Mouse (Mus musculus) kidney, postnatal 25 days (tissue): ENCODE measurements at regions not wholly inside any gene's neighbourhood (a gene's known extent, or its start where the extent isn't known, plus 50 kb on each side); places are given as distances from the start of the nearest gene placed in this dataset.

ENCODE experiments used
- DNase-seq, 2 experiments: peaks; one replicate each; pipeline ENCODE4 v3.0.0; 2021; ENCODE audit warnings: mixed read lengths in 2 of 2

DNA sequence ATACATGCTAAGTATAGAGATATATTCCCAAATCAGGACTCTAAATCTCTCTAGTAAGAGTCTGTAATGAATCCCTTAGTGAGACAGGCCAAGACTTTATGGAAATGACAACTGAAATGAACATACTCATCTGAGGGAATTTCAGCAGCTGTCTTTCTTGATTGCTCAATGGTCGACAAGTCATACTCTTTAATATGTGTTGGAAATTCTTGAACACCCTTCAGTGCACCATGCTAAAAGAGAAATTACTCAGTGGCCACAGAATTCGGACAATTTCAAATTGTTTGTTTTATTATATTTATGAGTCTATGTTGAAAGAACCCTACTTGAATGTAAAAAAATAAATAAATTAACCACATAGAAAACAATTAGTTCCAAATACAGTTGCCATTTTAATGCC is 802.1 kb downstream of the Nr2f2 start:
- DNase-seq = no peak

GRCm38 (mm10) chr7:69554776-69555175 is 805.7 kb upstream of the Arrdc4 start:
- no peak for DNase-seq

DNA sequence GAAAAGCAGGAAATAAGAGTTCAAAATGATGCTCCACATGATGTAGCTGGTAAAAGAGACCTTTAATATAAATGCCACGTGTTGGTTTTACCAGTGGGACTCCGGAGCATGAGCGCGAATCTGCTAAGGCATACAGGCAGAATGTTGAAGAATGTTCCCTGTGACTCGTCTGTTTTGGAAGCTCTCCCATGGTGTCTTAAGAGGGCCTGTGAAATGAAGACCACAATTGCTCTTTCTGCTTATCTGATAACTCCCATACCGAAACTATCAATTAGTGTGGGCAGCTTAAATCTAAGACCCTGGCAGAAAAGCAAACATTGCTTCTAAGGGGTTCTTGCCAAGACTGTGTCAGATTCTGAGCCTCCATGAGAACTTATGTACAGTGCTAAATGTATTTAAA is 804.9 kb upstream of the Arrdc4 start:
- no peak for DNase-seq

DNA sequence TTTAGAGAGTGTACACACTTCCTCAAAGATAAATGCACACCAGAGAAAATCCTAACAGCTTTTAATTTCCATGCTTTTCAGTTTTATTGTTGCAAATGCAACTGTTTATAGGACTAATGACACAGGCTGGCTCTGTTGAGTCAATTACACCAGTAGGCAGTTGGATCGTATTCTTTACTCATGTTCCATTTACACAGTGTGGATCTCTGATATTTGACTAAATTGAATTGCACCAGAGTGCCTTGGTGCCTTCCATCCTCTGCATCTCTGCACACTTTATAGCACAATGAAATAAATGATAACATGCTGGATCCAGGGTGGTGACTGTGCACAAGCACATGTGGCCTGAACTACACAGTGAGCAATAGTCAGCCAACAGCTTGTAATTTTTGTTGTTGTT is 787.0 kb upstream of the Arrdc4 start:
- DNase-seq = no peak

GRCm38 (mm10) chr7:69513966-69514365 is 764.9 kb upstream of the Arrdc4 start:
- DNase-seq = no peak

GRCm38 (mm10) chr7:69510389-69510788 is 761.3 kb upstream of the Arrdc4 start:
- DNase-seq = no peak

GRCm38 (mm10) chr7:69493062-69493930 is 744.3 kb upstream of the Arrdc4 start:
- peak in 1 of 2 experiments; percentile 32 for DNase-seq

GRCm38 (mm10) chr7:69490566-69491466 is 741.8 kb upstream of the Arrdc4 start:
- DNase-seq = peak; percentile 78 to 87

DNA sequence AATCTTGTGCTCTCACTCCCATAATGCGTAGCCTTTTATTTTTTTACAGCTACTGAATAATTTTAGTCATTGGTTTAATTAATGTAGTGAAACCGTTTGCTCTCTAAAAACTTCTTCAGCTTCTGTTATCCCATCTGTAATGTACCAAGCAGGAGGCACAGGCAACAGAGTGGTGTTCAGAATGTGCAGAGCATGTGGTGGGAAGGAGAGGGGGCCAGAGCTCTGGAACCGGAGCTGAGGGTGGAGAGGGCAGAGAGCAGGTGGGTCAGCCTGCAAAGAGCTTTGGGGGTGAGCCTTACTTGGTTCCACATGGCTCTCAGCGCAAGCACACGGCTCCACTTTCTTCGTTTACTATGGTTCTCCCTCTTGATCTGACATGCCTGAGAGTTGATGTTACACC is 739.6 kb upstream of the Arrdc4 start:
- no peak for DNase-seq

GRCm38 (mm10) chr7:69487111-69487510 is 738.1 kb upstream of the Arrdc4 start:
- DNase-seq = no peak

- DNase-seq = no peak
Observed at GRCm38 (mm10) chr7:69484552-69484951, 735.5 kb upstream of the Arrdc4 start.
